Mouse (Mus musculus): ENCODE measurements around the gene Ttll4.

- TF ChIP-seq CTCF (IDR thresholded peaks at IDR 0.05; ENCODE audit: borderline replicate concordance, control insufficient read depth, extremely low read depth, insufficient read depth, low read length, poor library complexity) (no peak), POLR2A (IDR thresholded peaks at IDR 0.05; ENCODE audit: control insufficient read depth, extremely low read depth, insufficient read depth, low read length, poor library complexity) (no peak)
These were observed 6.8 kb downstream of the Ttll4 start for GRCm38 (mm10) chr1:74668371-74668770.

All from thymus, adult 2 months (tissue).